Mouse (Mus musculus): ENCODE measurements around the gene Olfr1066. TPM values are rescaled to one million over a fixed set of nuclear protein-coding genes. Genes with fewer than 3 reads are reported as not detected.
"Not testable (repeated sequence)": the region's sequence is repeated elsewhere in the genome, so short reads cannot be mapped to it uniquely, and the experiment has no call there.

Gene Olfr1066
- not detected for total RNA-seq (2021)
- long read RNA-seq, experiment 1 = 0 reads
- long read RNA-seq, experiment 2 = 0 reads

GRCm38 (mm10) chr2:86456169-86456568 is at the start of gene Olfr1066:
Olfr1066 (minus strand) TSS chr2:86456269.
- no peak for DNase-seq

- no peak for DNase-seq
Measured at GRCm38 (mm10) chr2:86487286-86487685, 31.2 kb upstream of the Olfr1066 start, which contains the start of gene Olfr228. Olfr228 (minus strand) TSS chr2:86487386.

GRCm38 (mm10) chr2:86464442-86465109 is 8.5 kb upstream of the Olfr1066 start:
- DNase-seq = no peak

- no peak for DNase-seq
Measured at GRCm38 (mm10) chr2:86460434-86460833, 4.4 kb upstream of the Olfr1066 start.

GRCm38 (mm10) chr2:86450491-86450890 is 5.6 kb downstream of the Olfr1066 start, which contains the start of gene Olfr1065:
Olfr1065 (minus strand) TSS chr2:86450591.
- not testable (repeated sequence) for DNase-seq

GRCm38 (mm10) chr2:86442101-86442500 is 14.0 kb downstream of the Olfr1066 start:
- DNase-seq = not testable (repeated sequence)

GRCm38 (mm10) chr2:86428511-86428910 is 27.6 kb downstream of the Olfr1066 start:
- DNase-seq = not testable (repeated sequence)

- DNase-seq = not testable (repeated sequence)
Measured at GRCm38 (mm10) chr2:86426649-86427048, 29.4 kb downstream of the Olfr1066 start, which contains the start of gene Olfr1062. Olfr1062 (minus strand) TSS chr2:86426749.

GRCm38 (mm10) chr2:86413950-86414349 is 42.1 kb downstream of the Olfr1066 start, which contains the start of gene Olfr1061:
Olfr1061 (minus strand) TSS chr2:86414050.
- DNase-seq = no peak

Other genes starting within 250 kb of the Olfr1066 start
- not detected for gene Olfr1046, start 237.0 kb downstream of the Olfr1066 start, total RNA-seq (2021)
- gene Olfr1047, start 224.9 kb downstream of the Olfr1066 start, total RNA-seq (2021) = not detected
- gene Olfr1048, start 216.0 kb downstream of the Olfr1066 start, total RNA-seq (2021) = not detected
- not detected for gene Olfr1049, start 197.9 kb downstream of the Olfr1066 start, total RNA-seq (2021)
- gene Olfr1051, start 177.2 kb downstream of the Olfr1066 start, total RNA-seq (2021) = not detected
- gene Olfr1052, start 163.8 kb downstream of the Olfr1066 start, total RNA-seq (2021) = not detected
- not detected for gene Olfr1053, start 141.0 kb downstream of the Olfr1066 start, total RNA-seq (2021)
- gene Olfr1054, start 120.8 kb downstream of the Olfr1066 start, total RNA-seq (2021) = not detected
- not detected for gene Olfr1055, start 106.0 kb downstream of the Olfr1066 start, total RNA-seq (2021)
- gene Olfr1056, start 93.8 kb downstream of the Olfr1066 start, total RNA-seq (2021) = not detected
- not detected for gene Olfr1057, start 77.9 kb downstream of the Olfr1066 start, total RNA-seq (2021)
- gene Olfr1058, start 67.7 kb downstream of the Olfr1066 start, total RNA-seq (2021) = not detected
- gene Olfr1061, start 42.2 kb downstream of the Olfr1066 start, total RNA-seq (2021) = not detected
- gene Olfr1062, start 29.5 kb downstream of the Olfr1066 start, total RNA-seq (2021) = not detected
- gene Olfr1065, start 5.7 kb downstream of the Olfr1066 start, total RNA-seq (2021) = not detected
- not detected for gene Olfr228, start 31.1 kb upstream of the Olfr1066 start, total RNA-seq (2021)
- not detected for gene Olfr1076, start 52.2 kb upstream of the Olfr1066 start, total RNA-seq (2021)
- not detected for gene Olfr1079, start 86.2 kb upstream of the Olfr1066 start, total RNA-seq (2021)
- not detected for gene Olfr1080, start 102.0 kb upstream of the Olfr1066 start, total RNA-seq (2021)
- not detected for gene Olfr1082, start 142.7 kb upstream of the Olfr1066 start, total RNA-seq (2021)
- not detected for gene Olfr1084, start 183.5 kb upstream of the Olfr1066 start, total RNA-seq (2021)
- gene Olfr1085, start 205.8 kb upstream of the Olfr1066 start, total RNA-seq (2021) = not detected
- gene Olfr1086, start 223.8 kb upstream of the Olfr1066 start, total RNA-seq (2021) = not detected
- not detected for gene Olfr1087, start 242.1 kb upstream of the Olfr1066 start, total RNA-seq (2021)

Measured in gastrocnemius, postnatal 25 days (tissue).